Mouse (Mus musculus): ENCODE measurements around the gene Hnf4a. TPM values are rescaled to one million over a fixed set of nuclear protein-coding genes. Genes with fewer than 3 reads are reported as not detected.

The Hnf4a gene
- total and polyA plus RNA-seq, 3 experiments = 0.05 to 0.38 (median 0.17) TPM

DNA sequence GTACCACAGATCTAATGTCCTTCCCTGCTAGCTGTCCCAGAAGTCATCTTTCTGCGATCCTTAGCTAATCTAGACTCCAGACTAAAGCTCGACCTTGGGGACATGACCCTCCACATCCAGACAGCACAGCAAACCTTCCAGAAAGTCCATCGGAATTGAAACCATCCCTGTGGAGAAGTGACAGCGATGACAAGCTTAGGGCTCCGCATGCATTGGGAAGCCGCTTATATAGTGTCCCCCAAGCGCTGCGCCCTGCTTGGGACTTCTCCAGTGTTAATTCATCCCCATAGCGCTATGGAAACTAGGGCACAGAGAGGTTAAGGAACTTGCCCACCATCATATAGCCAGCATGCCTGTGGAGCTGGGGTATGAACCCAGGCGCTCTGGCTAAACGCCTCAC lies 43.8 kb upstream of the Hnf4a start:
- Histone ChIP-seq H3K4me1 (ENCODE audit: insufficient read depth, low read depth, low read length) (0 out of 2 replicates have a peak, but pooled peaks cover 3% of the 10 kb centered on the region), H3K4me3 (ENCODE audit: low read depth, low read length) (no peak overlapping the region), H3K27me3 (ENCODE audit: insufficient read depth, low read length) (no peaks in the 10 kb centered on the region), H3K9me3 (replicated peaks) (no peaks in the 10 kb centered on the region), H3K36me3 (replicated peaks) (peaks cover 37% of the 10 kb centered on the region)
- DNase-seq (ENCODE audit: low spot score) (no peak), ATAC-seq (ENCODE audit: extremely low read depth, insufficient number of reproducible peaks, low FRiP score, poor library complexity, severe bottlenecking) (no peak)
- TF ChIP-seq CTCF (IDR thresholded peaks at IDR 0.05; ENCODE audit: low read depth, low read length) (no peak), GATA2 (IDR thresholded peaks at IDR 0.05; ENCODE audit: borderline replicate concordance, low read depth, low read length) (no peak), GATA1 (IDR thresholded peaks at IDR 0.05; ENCODE audit: borderline replicate concordance, low read length) (no peak)

DNA sequence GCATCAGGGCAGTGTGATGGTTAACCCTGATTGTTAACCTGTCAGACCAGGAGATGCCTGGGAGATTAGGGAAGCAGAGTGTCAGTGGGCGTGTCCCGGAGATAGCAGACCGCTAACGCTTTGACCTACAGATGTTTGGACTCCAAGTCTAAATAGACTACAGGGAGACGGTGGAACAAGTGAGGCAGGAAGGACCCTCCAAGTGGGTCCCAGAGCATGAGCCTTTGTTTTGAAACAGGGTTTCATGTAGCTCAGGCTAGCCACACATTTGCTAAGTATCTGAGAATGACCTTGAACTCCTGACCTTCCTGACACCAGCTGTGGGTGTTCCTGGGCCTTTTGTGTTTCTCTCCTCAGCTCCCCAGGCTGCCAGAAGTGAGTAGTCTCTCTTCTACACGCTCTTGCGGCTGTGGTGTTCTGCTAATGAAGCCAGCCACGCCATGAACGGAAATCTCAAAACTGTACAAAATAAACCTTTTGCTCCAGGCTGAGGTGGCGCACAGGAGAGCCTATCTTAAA lies 43.3 kb upstream of the Hnf4a start:
- peaks cover 42% of the 10 kb centered on the region for H3K36me3 ChIP-seq (replicated peaks)
- H3K4me3 ChIP-seq (ENCODE audit: low read depth, low read length) = no peak overlapping the region

DNA sequence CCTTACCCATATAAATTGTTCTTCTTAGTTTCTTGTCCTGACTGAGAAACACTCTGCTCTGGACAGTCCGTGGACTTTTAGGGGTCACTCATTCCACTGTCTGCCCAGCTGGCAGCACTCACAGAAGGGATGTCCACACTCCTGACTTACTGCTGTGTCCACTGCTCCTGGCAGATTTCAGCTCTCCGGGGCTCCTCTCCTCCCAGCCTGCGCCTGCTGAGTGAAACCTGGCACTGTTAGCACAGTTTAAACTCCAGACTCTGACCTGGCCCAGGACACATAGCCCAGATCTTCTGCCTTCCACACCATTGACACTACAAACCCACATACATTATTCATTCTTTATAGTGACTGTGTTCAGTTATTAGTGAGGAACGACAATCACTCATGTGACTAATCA lies 42.6 kb upstream of the Hnf4a start:
- Histone ChIP-seq H3K4me1 (ENCODE audit: insufficient read depth, low read depth, low read length) (0 out of 2 replicates have a peak, but pooled peaks cover 3% of the 10 kb centered on the region), H3K4me3 (ENCODE audit: low read depth, low read length) (no peak overlapping the region), H3K27me3 (ENCODE audit: insufficient read depth, low read length) (no peaks in the 10 kb centered on the region), H3K9me3 (replicated peaks) (no peaks in the 10 kb centered on the region), H3K36me3 (replicated peaks) (peaks cover 49% of the 10 kb centered on the region)
- TF ChIP-seq TAL1 (conservative IDR thresholded peaks at IDR 0.05; ENCODE audit: low read depth, low read length) (no peak), POLR2AphosphoS5 (IDR thresholded peaks at IDR 0.05; ENCODE audit: insufficient replicate concordance, low read depth, low read length) (no peak), CTCF (IDR thresholded peaks at IDR 0.05; ENCODE audit: low read depth, low read length) (no peak), GATA1 (IDR thresholded peaks at IDR 0.05; ENCODE audit: borderline replicate concordance, low read length) (no peak), GATA2 (IDR thresholded peaks at IDR 0.05; ENCODE audit: borderline replicate concordance, low read depth, low read length) (no peak)
- no peak for ATAC-seq (ENCODE audit: extremely low read depth, insufficient number of reproducible peaks, low FRiP score, poor library complexity, severe bottlenecking)
- DNase-seq (ENCODE audit: low spot score) = no peak

More for the DNA sequence above, 43.3 kb upstream of the Hnf4a start:
- no peak for DNase-seq (ENCODE audit: low spot score)
- 0 out of 2 replicates have a peak, but pooled peaks cover 3% of the 10 kb centered on the region for H3K4me1 ChIP-seq (ENCODE audit: insufficient read depth, low read depth, low read length)
- no peak for ATAC-seq (ENCODE audit: extremely low read depth, insufficient number of reproducible peaks, low FRiP score, poor library complexity, severe bottlenecking)
- TF ChIP-seq CTCF (IDR thresholded peaks at IDR 0.05; ENCODE audit: low read depth, low read length) (no peak), GATA2 (IDR thresholded peaks at IDR 0.05; ENCODE audit: borderline replicate concordance, low read depth, low read length) (no peak), POLR2AphosphoS5 (IDR thresholded peaks at IDR 0.05; ENCODE audit: insufficient replicate concordance, low read depth, low read length) (no peak), GATA1 (IDR thresholded peaks at IDR 0.05; ENCODE audit: borderline replicate concordance, low read length) (no peak), TAL1 (conservative IDR thresholded peaks at IDR 0.05; ENCODE audit: low read depth, low read length) (no peak)
- no peaks in the 10 kb centered on the region for H3K27me3 ChIP-seq (ENCODE audit: insufficient read depth, low read length)
- no peaks in the 10 kb centered on the region for H3K9me3 ChIP-seq (replicated peaks)

DNA sequence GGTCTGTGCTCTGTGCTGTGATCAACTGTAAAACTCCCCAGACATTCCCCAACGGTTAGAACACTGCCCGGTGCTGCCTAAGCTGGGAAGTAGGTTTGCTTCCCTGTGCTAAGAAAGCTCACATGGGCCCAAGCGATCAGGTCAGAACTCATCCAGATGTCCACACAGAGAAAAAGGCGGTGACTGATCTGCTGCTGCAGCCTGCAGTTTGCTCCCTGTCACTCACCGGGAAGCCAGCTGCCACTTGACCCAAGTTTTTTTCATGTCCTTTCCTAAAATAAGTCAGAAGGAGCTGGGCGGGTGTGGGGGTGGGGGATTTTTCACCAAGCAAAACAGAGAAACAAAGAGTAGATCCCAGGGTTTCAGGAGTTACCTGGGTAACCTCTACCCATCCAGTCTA lies 42.0 kb upstream of the Hnf4a start:
- H3K9me3 ChIP-seq (replicated peaks) = no peaks in the 10 kb centered on the region
- TF ChIP-seq TAL1 (conservative IDR thresholded peaks at IDR 0.05; ENCODE audit: low read depth, low read length) (no peak), GATA1 (IDR thresholded peaks at IDR 0.05; ENCODE audit: borderline replicate concordance, low read length) (no peak), POLR2AphosphoS5 (IDR thresholded peaks at IDR 0.05; ENCODE audit: insufficient replicate concordance, low read depth, low read length) (no peak), GATA2 (IDR thresholded peaks at IDR 0.05; ENCODE audit: borderline replicate concordance, low read depth, low read length) (no peak), CTCF (IDR thresholded peaks at IDR 0.05; ENCODE audit: low read depth, low read length) (no peak)
- H3K36me3 ChIP-seq (replicated peaks) = peaks cover 54% of the 10 kb centered on the region
- H3K4me3 ChIP-seq (ENCODE audit: low read depth, low read length) = no peak overlapping the region
- no peaks in the 10 kb centered on the region for H3K27me3 ChIP-seq (ENCODE audit: insufficient read depth, low read length)
- H3K4me1 ChIP-seq (ENCODE audit: insufficient read depth, low read depth, low read length) = 0 out of 2 replicates have a peak, but pooled peaks cover 3% of the 10 kb centered on the region
- DNase-seq (ENCODE audit: low spot score) (no peak), ATAC-seq (ENCODE audit: extremely low read depth, insufficient number of reproducible peaks, low FRiP score, poor library complexity, severe bottlenecking) (no peak)

DNA sequence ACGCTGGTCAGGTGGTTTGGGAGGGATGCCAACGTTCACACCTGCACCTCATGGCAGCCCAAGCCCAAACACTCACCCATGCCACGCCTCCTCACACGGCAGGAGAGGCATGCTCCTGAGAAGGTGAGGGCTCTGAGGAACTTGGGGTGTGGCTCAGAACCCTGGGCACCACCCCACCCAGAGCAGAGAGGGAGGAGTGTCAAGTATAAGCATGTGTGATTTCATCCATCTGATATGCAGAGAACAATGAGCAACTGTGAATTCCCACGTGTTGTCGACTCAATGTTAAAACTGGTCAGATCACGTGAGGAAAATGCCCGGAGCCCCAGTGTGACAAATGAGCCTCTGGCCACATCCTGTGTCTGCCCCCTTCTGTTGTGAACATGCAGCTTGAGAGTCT lies 39.8 kb upstream of the Hnf4a start:
- ATAC-seq (ENCODE audit: extremely low read depth, insufficient number of reproducible peaks, low FRiP score, poor library complexity, severe bottlenecking) = no peak
- no peaks in the 10 kb centered on the region for H3K27me3 ChIP-seq (ENCODE audit: insufficient read depth, low read length)
- no peak for DNase-seq (ENCODE audit: low spot score)
- peaks cover 65% of the 10 kb centered on the region for H3K36me3 ChIP-seq (replicated peaks)
- TF ChIP-seq TAL1 (conservative IDR thresholded peaks at IDR 0.05; ENCODE audit: low read depth, low read length) (no peak), GATA1 (IDR thresholded peaks at IDR 0.05; ENCODE audit: borderline replicate concordance, low read length) (no peak), POLR2AphosphoS5 (IDR thresholded peaks at IDR 0.05; ENCODE audit: insufficient replicate concordance, low read depth, low read length) (no peak), GATA2 (IDR thresholded peaks at IDR 0.05; ENCODE audit: borderline replicate concordance, low read depth, low read length) (no peak), CTCF (IDR thresholded peaks at IDR 0.05; ENCODE audit: low read depth, low read length) (no peak)
- no peaks in the 10 kb centered on the region for H3K9me3 ChIP-seq (replicated peaks)
- peaks cover 11% of the 10 kb centered on the region for H3K4me1 ChIP-seq (ENCODE audit: insufficient read depth, low read depth, low read length)
- no peak overlapping the region for H3K4me3 ChIP-seq (ENCODE audit: low read depth, low read length)

DNA sequence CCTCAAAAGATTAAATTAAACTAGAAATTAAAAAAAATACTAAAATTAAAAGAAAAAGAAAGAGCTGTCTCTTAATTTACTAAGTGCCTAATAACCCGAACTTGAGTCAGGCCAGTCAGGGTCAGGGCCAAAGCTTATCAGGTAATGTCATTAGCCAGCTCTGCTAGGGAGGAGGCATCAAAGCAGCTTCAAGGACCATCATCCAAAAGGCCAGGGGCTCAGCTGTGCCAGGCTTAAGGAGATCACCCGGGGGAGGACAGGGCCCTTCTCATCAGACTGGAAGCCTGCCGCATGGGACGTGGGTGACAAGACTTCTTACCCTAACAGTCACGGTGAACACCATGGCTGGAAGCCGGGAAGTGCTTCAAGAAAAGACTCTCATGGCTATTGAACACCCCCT lies 39.0 kb upstream of the Hnf4a start:
- ATAC-seq (ENCODE audit: extremely low read depth, insufficient number of reproducible peaks, low FRiP score, poor library complexity, severe bottlenecking) (no peak), DNase-seq (ENCODE audit: low spot score) (no peak)
- Histone ChIP-seq H3K4me1 (ENCODE audit: insufficient read depth, low read depth, low read length) (peaks cover 11% of the 10 kb centered on the region), H3K4me3 (ENCODE audit: low read depth, low read length) (no peak overlapping the region), H3K36me3 (replicated peaks) (peaks cover 65% of the 10 kb centered on the region), H3K27me3 (ENCODE audit: insufficient read depth, low read length) (no peaks in the 10 kb centered on the region), H3K9me3 (replicated peaks) (no peaks in the 10 kb centered on the region)
- TF ChIP-seq GATA1 (IDR thresholded peaks at IDR 0.05; ENCODE audit: borderline replicate concordance, low read length) (no peak), GATA2 (IDR thresholded peaks at IDR 0.05; ENCODE audit: borderline replicate concordance, low read depth, low read length) (no peak), TAL1 (conservative IDR thresholded peaks at IDR 0.05; ENCODE audit: low read depth, low read length) (no peak), POLR2AphosphoS5 (IDR thresholded peaks at IDR 0.05; ENCODE audit: insufficient replicate concordance, low read depth, low read length) (no peak), CTCF (IDR thresholded peaks at IDR 0.05; ENCODE audit: low read depth, low read length) (no peak)
